Mouse (Mus musculus) forebrain, postnatal 0 days (tissue): ENCODE measurements at regions not wholly inside any gene's neighbourhood (a gene's known extent, or its start where the extent isn't known, plus 50 kb on each side); places are given as distances from the start of the nearest gene placed in this dataset.

Experiments used
- ATAC-seq: fragments of 200-750 bp; cut with Nextera tagmentation; 2 replicates; pipeline ENCODE4 v1.8.0; 2017; ENCODE audit warnings: mild to moderate bottlenecking, moderate library complexity
- DNase-seq: peaks from one replicate; pipeline ENCODE4 v3.0.0-alpha.2; 2015
- H3K27ac ChIP-seq: fragments of 300-500 bp; sonication (generic); 2 replicates; pipeline ENCODE4 v1.5.1; 2014; ENCODE audit warnings: low read depth, mild to moderate bottlenecking, antibody characterized with exemption, low read length, moderate library complexity, mixed read lengths
- H3K27me3 ChIP-seq: fragments of 300-500 bp; sonication (generic); 2 replicates; pipeline ENCODE4 v1.6.1; 2014; ENCODE audit warnings: mild to moderate bottlenecking, low read length, mixed read lengths; ENCODE audit not compliant: insufficient read depth
- H3K36me3 ChIP-seq: fragments of 300-500 bp; sonication (generic); 2 replicates; pipeline ENCODE4 v1.6.1; 2014; ENCODE audit warnings: mild to moderate bottlenecking, moderate library complexity; ENCODE audit not compliant: insufficient read depth
- H3K4me1 ChIP-seq: fragments of 300-500 bp; sonication (generic); 2 replicates; pipeline ENCODE4 v1.6.1; 2014; ENCODE audit warnings: antibody characterized with exemption; ENCODE audit not compliant: insufficient read depth
- H3K4me2 ChIP-seq: fragments of 300-500 bp; sonication (generic); 2 replicates; pipeline ENCODE4 v1.6.1; 2014; ENCODE audit warnings: low read depth, mild to moderate bottlenecking, moderate library complexity
- H3K4me3 ChIP-seq: fragments of 300-500 bp; sonication (generic); 2 replicates; pipeline ENCODE4 v1.5.1; 2014; ENCODE audit warnings: low read depth, low read length, mixed read lengths
- H3K9ac ChIP-seq: fragments of 300-500 bp; sonication (generic); 2 replicates; pipeline ENCODE4 v1.6.1; 2014; ENCODE audit warnings: mild to moderate bottlenecking
- H3K9me3 ChIP-seq: fragments of 300-500 bp; sonication (generic); 2 replicates; pipeline ENCODE4 v1.6.1; 2016; ENCODE audit warnings: low read length
- CTCF ChIP-seq: sonication (generic); IDR thresholded peaks from 2 replicates; pipeline ENCODE4 v1.5.1; 2016; ENCODE audit warnings: antibody characterized with exemption, control low read depth, low read depth
- WGBS: fragments of 180-500 bp; shearing (Covaris S2); extraction: QIAGEN DNeasy Blood & Tissue Kit; methylation state at CpG from one replicate; pipeline ENCODE4 v1.1.7; 2014; 5-methylcytosine and 5-hydroxymethylcytosine counted together

- Histone ChIP-seq H3K36me3 (no peaks in the 10 kb centered on the region), H3K9me3 (no peaks in the 10 kb centered on the region), H3K27me3 (no peaks in the 10 kb centered on the region), H3K9ac (no peak overlapping the region), H3K4me2 (no peak overlapping the region), H3K4me3 (no peak overlapping the region), H3K27ac (no peak overlapping the region), H3K4me1 (no peaks in the 10 kb centered on the region)
- no peak for TF ChIP-seq CTCF
- no peak for DNase-seq
- 65% methylated on average over 3 of the region's 3 CpGs for WGBS
- ATAC-seq: no peak
These were observed 81.4 kb downstream of the Lhx2 start for GRCm38 (mm10) chr2:38420498-38420897.

- WGBS: 93% methylated on average over 3 of the region's 3 CpGs
- no peak for DNase-seq
- no peaks in the 10 kb centered on the region for H3K4me1 ChIP-seq
- H3K4me3 ChIP-seq: no peak overlapping the region
- H3K27ac ChIP-seq: no peak overlapping the region
- no peaks in the 10 kb centered on the region for H3K9me3 ChIP-seq
- no peak overlapping the region for H3K4me2 ChIP-seq
- no peak overlapping the region for H3K9ac ChIP-seq
- ATAC-seq: no peak
- H3K27me3 ChIP-seq: no peaks in the 10 kb centered on the region
- no peaks in the 10 kb centered on the region for H3K36me3 ChIP-seq
- no peak for TF ChIP-seq CTCF
These were observed 83.3 kb downstream of the Lhx2 start for GRCm38 (mm10) chr2:38422406-38422805.

GRCm38 (mm10) chr2:38423886-38424277 is 84.8 kb downstream of the Lhx2 start:
- Histone ChIP-seq H3K27ac (peak overlapping the region; percentile 50; the same call in 1 of the 2 replicates), H3K9me3 (no peaks in the 10 kb centered on the region), H3K4me1 (no peaks in the 10 kb centered on the region), H3K9ac (peak overlapping the region; percentile 43), H3K27me3 (no peaks in the 10 kb centered on the region), H3K4me3 (no peak overlapping the region), H3K36me3 (no peaks in the 10 kb centered on the region), H3K4me2 (peak overlapping the region; percentile 39)
- ATAC-seq (peak; percentile 12), DNase-seq (no peak)
- WGBS: 12% methylated on average over 7 of the region's 7 CpGs
- TF ChIP-seq CTCF: no peak

DNA sequence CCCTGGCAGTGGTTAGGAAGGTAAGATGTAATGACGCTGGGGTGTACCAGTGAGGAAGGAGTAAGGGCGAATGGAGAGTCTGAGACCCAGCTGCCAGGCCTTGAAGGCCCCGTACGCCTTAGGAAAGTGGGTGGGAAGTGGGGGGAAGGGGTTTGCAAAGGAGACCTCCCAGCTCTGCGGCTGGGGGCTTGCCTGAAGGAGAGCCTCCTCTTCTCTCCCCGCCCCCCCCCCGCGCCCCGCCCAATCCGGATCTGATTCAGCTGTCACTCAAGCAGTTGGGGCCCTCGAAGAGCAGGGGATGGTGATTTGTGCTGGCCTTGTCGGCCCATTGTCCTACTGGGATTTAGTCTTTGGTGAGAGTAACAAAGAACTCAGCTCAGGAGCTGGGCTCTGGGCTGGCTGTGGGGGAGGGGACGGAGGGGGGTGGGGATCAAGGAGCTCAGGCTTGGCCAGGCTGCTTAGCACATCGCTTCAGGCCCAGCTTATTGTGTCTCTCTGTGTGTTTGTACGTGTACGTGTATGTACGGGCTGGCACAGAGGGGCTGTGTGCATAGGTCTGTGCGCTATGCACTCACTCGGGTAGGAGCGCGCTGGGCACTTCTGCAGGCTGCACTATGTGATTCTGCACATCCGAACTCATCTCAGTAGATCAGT is 85.3 kb downstream of the Lhx2 start:
- H3K4me3 ChIP-seq: peak overlapping the region; percentile 20
- DNase-seq (peak; percentile 57), ATAC-seq (peak; percentile 83)
- H3K9me3 ChIP-seq: no peaks in the 10 kb centered on the region
- peak overlapping the region; percentile 43 for H3K9ac ChIP-seq
- 2% methylated on average over 19 of the region's 22 CpGs for WGBS
- no peaks in the 10 kb centered on the region for H3K4me1 ChIP-seq
- H3K36me3 ChIP-seq: no peaks in the 10 kb centered on the region
- TF ChIP-seq CTCF: no peak
- H3K27me3 ChIP-seq: no peaks in the 10 kb centered on the region
- H3K4me2 ChIP-seq: peak overlapping the region; percentile 39
- peak overlapping the region; percentile 50; the same call in 1 of the 2 replicates for H3K27ac ChIP-seq

DNA sequence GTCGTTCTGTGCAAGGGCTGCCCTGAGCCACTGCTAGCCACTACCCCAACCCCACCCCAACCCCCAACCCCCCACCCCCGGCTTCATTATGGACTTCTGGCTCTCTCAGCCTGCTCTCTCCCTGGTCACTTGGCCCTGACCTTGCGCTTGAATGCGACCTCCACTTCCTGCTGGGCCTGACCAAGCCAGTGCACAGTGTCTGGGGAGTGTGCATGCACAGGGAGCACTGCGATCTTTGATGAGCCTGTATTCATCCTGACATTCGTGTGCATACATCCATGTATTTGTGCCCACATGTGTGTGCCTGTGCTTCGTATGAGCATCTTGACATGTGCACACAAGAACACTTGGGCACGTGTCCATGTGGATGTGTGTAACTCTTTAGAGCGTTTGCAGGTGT is 85.9 kb downstream of the Lhx2 start:
- 20% methylated on average over 9 of the region's 9 CpGs for WGBS
- TF ChIP-seq CTCF: no peak
- H3K4me2 ChIP-seq: peak overlapping the region; percentile 39
- H3K9ac ChIP-seq: peak overlapping the region; percentile 43; the same call in 1 of the 2 replicates
- no peaks in the 10 kb centered on the region for H3K27me3 ChIP-seq
- ATAC-seq (peak; percentile 6; the same call in 1 of the 2 replicates), DNase-seq (peak; percentile 11)
- no peaks in the 10 kb centered on the region for H3K36me3 ChIP-seq
- H3K9me3 ChIP-seq: no peaks in the 10 kb centered on the region
- H3K27ac ChIP-seq: peak overlapping the region; percentile 50; the same call in 1 of the 2 replicates
- no peaks in the 10 kb centered on the region for H3K4me1 ChIP-seq
- peak overlapping the region; percentile 20; the same call in 1 of the 2 replicates for H3K4me3 ChIP-seq

- WGBS: 37% methylated on average over 6 of the region's 6 CpGs
- H3K9ac ChIP-seq: no peak overlapping the region
These were observed 81.6 kb upstream of the Nek6 start for GRCm38 (mm10) chr2:38429752-38430378.

GRCm38 (mm10) chr2:38431546-38431945 is 79.9 kb upstream of the Nek6 start:
- Histone ChIP-seq H3K4me1 (no peaks in the 10 kb centered on the region), H3K4me3 (no peak overlapping the region), H3K27ac (no peak overlapping the region), H3K27me3 (no peaks in the 10 kb centered on the region), H3K9me3 (no peaks in the 10 kb centered on the region), H3K36me3 (no peaks in the 10 kb centered on the region), H3K9ac (no peak overlapping the region), H3K4me2 (no peak overlapping the region)
- no peak for ATAC-seq
- no peak for TF ChIP-seq CTCF
- no peak for DNase-seq
- WGBS: 55% methylated on average over 5 of the region's 5 CpGs

More at GRCm38 (mm10) chr2:38429752-38430378, 81.6 kb upstream of the Nek6 start:
- ATAC-seq (no peak), DNase-seq (peak; percentile 63)
- Histone ChIP-seq H3K4me2 (no peak overlapping the region), H3K4me1 (no peaks in the 10 kb centered on the region), H3K27ac (no peak overlapping the region), H3K4me3 (no peak overlapping the region), H3K27me3 (no peaks in the 10 kb centered on the region), H3K36me3 (no peaks in the 10 kb centered on the region), H3K9me3 (no peaks in the 10 kb centered on the region)
- TF ChIP-seq CTCF: peak; percentile 74
